Mouse (Mus musculus) megakaryocyte progenitor cell, adult 5-6 weeks (primary cell): ENCODE data around the gene Hps4. TPM values are rescaled to one million over a fixed set of nuclear protein-coding genes. Genes with fewer than 3 reads are reported as not detected.

Experiments
- ATAC-seq: replicated peaks from 2 replicates; pipeline ENCODE4 v1.8.0; 2016; ENCODE audit warnings: mild to moderate bottlenecking, moderate TSS enrichment, inconsistent platforms; ENCODE audit not compliant: poor library complexity
- total RNA-seq, 2 experiments: library from RNA; stranded (forward) in 1 of 2; stranded (reverse) in 1 of 2; fragments of 157-497, 149-512 nt in 1 of 2; fragments of 200-1000 nt in 1 of 2; gene quantifications; 2 replicates each; pipeline versions ENCODE4 v1.2.3 to v1.2.4; 2015 to 2017

Hps4 gene
- total RNA-seq, 2 experiments from 2014 or later: 15.9 to 17.6 TPM

- no peak for ATAC-seq
Observed at GRCm38 (mm10) chr5:112323246-112323645, 19.6 kb upstream of the Hps4 start.

GRCm38 (mm10) chr5:112324637-112325545 is 18.0 kb upstream of the Hps4 start:
- peak; percentile 80 for ATAC-seq

- peak; percentile 84 for ATAC-seq
Observed at GRCm38 (mm10) chr5:112325546-112326445, 17.1 kb upstream of the Hps4 start, which contains the start of gene Tfip11. TSS of gene Tfip11 (plus strand) at chr5:112326358.

- no peak for ATAC-seq
Observed at GRCm38 (mm10) chr5:112326446-112327009, 16.4 kb upstream of the Hps4 start.

GRCm38 (mm10) chr5:112327854-112328253 is 15.0 kb upstream of the Hps4 start:
- ATAC-seq: no peak

- no peak for ATAC-seq
Observed at GRCm38 (mm10) chr5:112329805-112330564, 12.9 kb upstream of the Hps4 start.

- peak; percentile 86 for ATAC-seq
Observed at GRCm38 (mm10) chr5:112335473-112335872, 7.4 kb upstream of the Hps4 start.

- ATAC-seq: no peak
Observed at GRCm38 (mm10) chr5:112337004-112337403, 5.9 kb upstream of the Hps4 start.

GRCm38 (mm10) chr5:112339215-112339614 is 3.7 kb upstream of the Hps4 start:
- no peak for ATAC-seq

GRCm38 (mm10) chr5:112343205-112343595 is 317 bp downstream of the Hps4 start:
- ATAC-seq: peak; percentile 49

- ATAC-seq: peak; percentile 32; the same call in 1 of the 2 replicates
Observed at GRCm38 (mm10) chr5:112344092-112344960, 1.4 kb downstream of the Hps4 start.

GRCm38 (mm10) chr5:112346211-112346965 is 3.5 kb downstream of the Hps4 start:
- ATAC-seq: no peak

- no peak for ATAC-seq
Observed at GRCm38 (mm10) chr5:112349169-112349568, 6.3 kb downstream of the Hps4 start.

GRCm38 (mm10) chr5:112355493-112355892 is 12.6 kb downstream of the Hps4 start:
- ATAC-seq: peak; percentile 20; the same call in 1 of the 2 replicates

GRCm38 (mm10) chr5:112355910-112356309 is 13.0 kb downstream of the Hps4 start, which contains the start of gene Gm6583:
TSS of gene Gm6583 (minus strand) at chr5:112356033.
- peak; percentile 18 for ATAC-seq

- ATAC-seq: no peak
Observed at GRCm38 (mm10) chr5:112356322-112356721, 13.4 kb downstream of the Hps4 start.

- ATAC-seq: peak; percentile 66
Observed at GRCm38 (mm10) chr5:112359520-112359919, 16.6 kb downstream of the Hps4 start.

- no peak for ATAC-seq
Observed at GRCm38 (mm10) chr5:112360077-112360476, 17.2 kb downstream of the Hps4 start.
